In the genomic region with DNA sequence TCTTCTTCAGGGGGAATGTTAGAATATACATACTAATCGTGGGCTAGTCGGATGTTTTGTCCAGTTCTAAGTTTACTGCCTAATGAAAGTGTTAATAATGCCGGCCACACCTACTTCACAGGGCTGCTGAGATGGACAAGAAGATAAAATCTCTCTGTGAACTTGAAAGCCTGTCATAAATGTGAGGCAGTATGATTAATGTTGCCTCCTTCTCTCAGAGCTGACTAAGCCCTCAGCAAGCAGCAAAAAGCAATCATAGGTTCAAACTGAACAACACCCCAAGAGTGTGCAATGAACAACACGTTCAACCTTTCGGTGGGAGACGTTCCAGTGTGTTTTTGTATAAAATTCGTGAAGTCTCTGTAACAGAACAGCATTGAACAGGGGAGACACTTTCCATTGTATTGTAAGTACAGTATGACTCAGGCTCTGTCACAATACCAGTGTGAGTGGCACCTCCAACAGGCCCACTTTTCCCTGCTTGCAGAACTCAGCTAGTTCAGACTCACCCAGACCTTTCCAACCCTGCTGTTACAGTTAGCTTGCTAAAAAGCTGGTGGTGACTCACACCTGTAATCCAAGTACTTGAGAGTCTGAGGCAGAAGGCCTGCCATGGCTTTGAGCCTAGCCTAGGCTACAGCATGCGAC, we compare ENCODE assay signal across 16 mouse cellular contexts.
DNase-seq lines count a peak whose midpoint lies in the region; ATAC-seq and TF ChIP-seq lines count a peak whose summit lies in the region.
"Had no signal": no experiment of that assay in that cellular context is flagged by ENCODE, and none has a peak within 500 bp of the region (broad histone marks: within the 10 kb centered on the region; RNA-seq: fewer than 3 reads in every experiment).

No protein-coding gene starts in this region.

- H3K4me1 ChIP-seq in G1E (ENCODE audit: insufficient read depth, low read depth, low read length) = peaks cover 55% of the 10 kb centered on the region
- H3K4me1 ChIP-seq in olfactory bulb, adult 2 months (ENCODE audit: control insufficient read depth, insufficient read depth, low read length) = peaks cover 6% of the 10 kb centered on the region

- peak overlapping the region; percentile 27; the same call in 1 of the 2 replicates for H3K27ac ChIP-seq in olfactory bulb, adult 2 months (ENCODE audit: insufficient read depth, low read depth, low read length)
- H3K27ac ChIP-seq: limb, embryonic 13.5 days; neural tube, embryonic 15.5 days had no signal

- intact Hi-C loops in heart, postnatal 25 days (cut with DNase I) = loop anchor here (5.0 kb wide), 1 partner anchor 70 kb away; a partner anchor contains a TSS

- no peak for TF ChIP-seq CTCF in G1E (IDR thresholded peaks at IDR 0.05; ENCODE audit: low read depth, low read length)
- no peak for TF ChIP-seq CTCF in olfactory bulb, adult 2 months (IDR thresholded peaks at IDR 0.05; ENCODE audit: insufficient read depth, low read depth, low read length)

- no peak overlapping the region; the same call in 1 of the 2 replicates for H3K4me3 ChIP-seq in G1E (ENCODE audit: low read depth, low read length)
- H3K4me3 ChIP-seq in olfactory bulb, adult 2 months (ENCODE audit: insufficient read depth, low read depth, low read length) = no peak overlapping the region
- H3K4me3 ChIP-seq: erythroblast, embryonic 14.5 days; limb, embryonic 13.5 days; neural tube, embryonic 15.5 days had no signal

- no peaks in the 10 kb centered on the region for H3K36me3 ChIP-seq in G1E (replicated peaks)
- H3K36me3 ChIP-seq: limb, embryonic 13.5 days; neural tube, embryonic 15.5 days had no signal

- H3K27me3 ChIP-seq in G1E (ENCODE audit: insufficient read depth, low read length) = peaks cover 2% of the 10 kb centered on the region; the same call in 1 of the 2 replicates
- H3K27me3 ChIP-seq: neural tube, embryonic 15.5 days had no signal

- peak; percentile 29 for ATAC-seq in G1E (ENCODE audit: extremely low read depth, insufficient number of reproducible peaks, low FRiP score, poor library complexity, severe bottlenecking)
- no peak for ATAC-seq in megakaryocyte progenitor cell, adult 5-6 weeks (replicated peaks; ENCODE audit: poor library complexity)

- no peaks in the 10 kb centered on the region for H3K9me3 ChIP-seq in G1E (replicated peaks)
- H3K9me3 ChIP-seq: limb, embryonic 13.5 days; neural tube, embryonic 15.5 days had no signal

- 54% methylated on average over 8 of the region's 8 CpGs for WGBS in olfactory bulb, adult 2 months

- TF ChIP-seq POLR2A in olfactory bulb, adult 2 months (IDR thresholded peaks at IDR 0.05; ENCODE audit: insufficient read depth, low read depth, low read length) = no peak

- DNase-seq in heart, adult 11 months = peak; percentile 44
- DNase-seq in heart, postnatal 25 days (ENCODE audit: low spot score) = no peak
- no peak for DNase-seq in G1E (ENCODE audit: low spot score)
- DNase-seq in fibroblast of lung, adult 2 months (ENCODE audit: low read depth) = peak; percentile 87
- no peak for DNase-seq in cerebellum, postnatal 14 days
- DNase-seq in retina, postnatal 1 day = no peak
- DNase-seq: cerebellum, adult 9-10 months; heart, postnatal 4 days; kidney, postnatal 4 days; layer of hippocampus, postnatal 36 days; right cerebral cortex, postnatal 14 days had no signal

Comparison
In these comparisons a context has a peak if more than half of its experiments do, and no peak if none do; other contexts are left out.
1. DNase-seq: peak in heart, adult 11 months (single experiment) and fibroblast of lung, adult 2 months (single experiment); none in heart, postnatal 25 days (single experiment), G1E (single experiment), cerebellum, postnatal 14 days (0 of 2) and retina, postnatal 1 day (single experiment).